In genomic region chr6:106769290-106769866, GRCm38 (mm10) we compare ENCODE assay signal across 8 mouse cellular contexts. TPM values are rescaled to one million over a fixed set of nuclear protein-coding genes. Genes with fewer than 3 reads are reported as not detected.
A peak's percentile ranks its signal among the peaks of the same experiment; 100 is the strongest.
DNase-seq lines count a peak whose midpoint lies in the region; ATAC-seq and TF ChIP-seq lines count a peak whose summit lies in the region.

No protein-coding gene starts in this region.

- H3K9ac ChIP-seq in lung, embryonic 15.5 days = peak overlapping the region; percentile 61
- peak overlapping the region; percentile 64 for H3K9ac ChIP-seq in hindbrain, postnatal 0 days (replicated peaks; ENCODE audit: low read length)
- peak overlapping the region; percentile 65 for H3K9ac ChIP-seq in midbrain, embryonic 12.5 days (replicated peaks)

- H3K27ac ChIP-seq in lung, embryonic 15.5 days = peak overlapping the region; percentile 16; the same call in 1 of the 2 replicates
- H3K27ac ChIP-seq in hindbrain, postnatal 0 days = peak overlapping the region; percentile 16; the same call in 1 of the 2 replicates
- H3K27ac ChIP-seq in midbrain, embryonic 12.5 days (replicated peaks) = 0 out of 2 replicates have a peak overlapping the region, but pooled peaks have one; percentile 49

- H3K4me3 ChIP-seq in lung, embryonic 15.5 days = peak overlapping the region; percentile 71
- H3K4me3 ChIP-seq in hindbrain, postnatal 0 days (ENCODE audit: low read length) = peak overlapping the region; percentile 91
- peak overlapping the region; percentile 84 for H3K4me3 ChIP-seq in midbrain, embryonic 12.5 days

- H3K9me3 ChIP-seq in lung, embryonic 15.5 days = no peaks in the 10 kb centered on the region
- H3K9me3 ChIP-seq in hindbrain, postnatal 0 days (ENCODE audit: low read length) = no peaks in the 10 kb centered on the region
- H3K9me3 ChIP-seq in midbrain, embryonic 12.5 days = no peaks in the 10 kb centered on the region

- H3K4me2 ChIP-seq in lung, embryonic 15.5 days = peak overlapping the region; percentile 83
- H3K4me2 ChIP-seq in hindbrain, postnatal 0 days (ENCODE audit: low read depth, low read length) = peak overlapping the region; percentile 99
- peak overlapping the region; percentile 93 for H3K4me2 ChIP-seq in midbrain, embryonic 12.5 days (replicated peaks)

- 3% methylated on average over 33 of the region's 33 CpGs for WGBS in lung, embryonic 15.5 days
- WGBS in hindbrain, postnatal 0 days = 3% methylated on average over 33 of the region's 33 CpGs
- 2% methylated on average over 33 of the region's 33 CpGs for WGBS in midbrain, embryonic 12.5 days

- TF ChIP-seq CTCF in hindbrain, postnatal 0 days (IDR thresholded peaks at IDR 0.05; ENCODE audit: low read depth) = no peak

- peak; percentile 73; the same call in 1 of the 2 replicates for ATAC-seq in lung, embryonic 15.5 days (ENCODE audit: borderline replicate concordance, extremely low read depth, low FRiP score, low TSS enrichment)
- peak; percentile 74 for ATAC-seq in common myeloid progenitor, adult 5-6 weeks (replicated peaks; ENCODE audit: low read depth, poor library complexity, severe bottlenecking)
- ATAC-seq in hindbrain, postnatal 0 days = peak; percentile 79
- ATAC-seq in midbrain, embryonic 12.5 days (ENCODE audit: low FRiP score, low read depth) = peak; percentile 79

- H3K36me3 ChIP-seq in lung, embryonic 15.5 days = peaks cover 20% of the 10 kb centered on the region
- H3K36me3 ChIP-seq in hindbrain, postnatal 0 days (ENCODE audit: insufficient read depth, low read length) = peaks cover 7% of the 10 kb centered on the region; the same call in 1 of the 2 replicates
- peaks cover 19% of the 10 kb centered on the region for H3K36me3 ChIP-seq in midbrain, embryonic 12.5 days

- peaks cover 8% of the 10 kb centered on the region for H3K4me1 ChIP-seq in lung, embryonic 15.5 days
- peaks cover 6% of the 10 kb centered on the region; the same call in 1 of the 2 replicates for H3K4me1 ChIP-seq in hindbrain, postnatal 0 days (ENCODE audit: insufficient read depth, low read length)
- H3K4me1 ChIP-seq in midbrain, embryonic 12.5 days = peaks cover 12% of the 10 kb centered on the region

- DNase-seq in lung, adult 18-20 months = no peak
- peak; percentile 41 for DNase-seq in hindbrain, postnatal 0 days (ENCODE audit: low spot score)
- no peak for DNase-seq in frontal cortex, postnatal 10 days (ENCODE audit: low spot score in 2 of 2)
- no peak for DNase-seq in right cerebral cortex, adult 2 months (ENCODE audit: low spot score in 2 of 2)
- DNase-seq in layer of hippocampus, postnatal 25 days (ENCODE audit: extremely low spot score in 1 of 2, low spot score in 1 of 2) = no peak

- H3K27me3 ChIP-seq in lung, embryonic 15.5 days = no peaks in the 10 kb centered on the region
- H3K27me3 ChIP-seq in hindbrain, postnatal 0 days (ENCODE audit: insufficient read depth, low read length) = no peaks in the 10 kb centered on the region
- H3K27me3 ChIP-seq in midbrain, embryonic 12.5 days = no peaks in the 10 kb centered on the region

RNA-seq across cellular contexts. Expression of gene Trnt1, which starts 0.5 kb away (rescaled TPM):
- polyA plus RNA-seq in lung, embryonic 15.5 days (2015; fragmentation: Nextera tagmentation; extraction: Ambion mirVana) = 54.6 and 56.7 TPM in 2 replicates
- 103 and 106 TPM in 2 replicates for total RNA-seq in common myeloid progenitor, adult 5-6 weeks (2017)
- 27.8 and 33.9 TPM in 2 replicates for total RNA-seq in hindbrain, postnatal 0 days (2014; rRNA removed)
- polyA plus RNA-seq in hindbrain, postnatal 0 days (2015; fragmentation: Nextera tagmentation; extraction: Ambion mirVana) = 56.6 and 56.7 TPM in 2 replicates
- 68.4 and 70.6 TPM in 2 replicates for polyA plus RNA-seq in midbrain, embryonic 12.5 days (2016; fragmentation: Nextera tagmentation; extraction: Ambion mirVana)
- total RNA-seq in layer of hippocampus, postnatal 25 days (2021) = 10 to 100 TPM; 48.0 to 51.7 TPM

RNA-seq across cellular contexts. Expression of gene Il5ra, which starts 20.5 kb away (rescaled TPM):
- polyA plus RNA-seq in lung, embryonic 15.5 days (2015; fragmentation: Nextera tagmentation; extraction: Ambion mirVana) = 0.09 TPM in 1 of 2 replicates, not detected in the other
- 1.2 TPM in 1 of 2 replicates, not detected in the other for total RNA-seq in common myeloid progenitor, adult 5-6 weeks (2017)
- total RNA-seq in hindbrain, postnatal 0 days (2014; rRNA removed) = not detected in 2 replicates
- not detected in 2 replicates for polyA plus RNA-seq in hindbrain, postnatal 0 days (2015; fragmentation: Nextera tagmentation; extraction: Ambion mirVana)
- polyA plus RNA-seq in midbrain, embryonic 12.5 days (2016; fragmentation: Nextera tagmentation; extraction: Ambion mirVana) = not detected in 2 replicates
- not detected for total RNA-seq in layer of hippocampus, postnatal 25 days (2021)

RNA-seq across cellular contexts. Expression of gene Crbn, which starts 30.5 kb away (rescaled TPM):
- polyA plus RNA-seq in lung, embryonic 15.5 days (2015; fragmentation: Nextera tagmentation; extraction: Ambion mirVana) = 43.4 and 45.3 TPM in 2 replicates
- total RNA-seq in common myeloid progenitor, adult 5-6 weeks (2017) = 51.9 and 53.2 TPM in 2 replicates
- 41.5 and 48.8 TPM in 2 replicates for total RNA-seq in hindbrain, postnatal 0 days (2014; rRNA removed)
- 53.1 and 55.5 TPM in 2 replicates for polyA plus RNA-seq in hindbrain, postnatal 0 days (2015; fragmentation: Nextera tagmentation; extraction: Ambion mirVana)
- polyA plus RNA-seq in midbrain, embryonic 12.5 days (2016; fragmentation: Nextera tagmentation; extraction: Ambion mirVana) = 54.2 and 58.0 TPM in 2 replicates
- total RNA-seq in layer of hippocampus, postnatal 25 days (2021) = 100 to 1,000 TPM in 1 of 2 experiments, 10 to 100 TPM in 1; 97.4 to 111 TPM
